ENCODE assay signal across 1 mouse cellular context in the genomic region with DNA sequence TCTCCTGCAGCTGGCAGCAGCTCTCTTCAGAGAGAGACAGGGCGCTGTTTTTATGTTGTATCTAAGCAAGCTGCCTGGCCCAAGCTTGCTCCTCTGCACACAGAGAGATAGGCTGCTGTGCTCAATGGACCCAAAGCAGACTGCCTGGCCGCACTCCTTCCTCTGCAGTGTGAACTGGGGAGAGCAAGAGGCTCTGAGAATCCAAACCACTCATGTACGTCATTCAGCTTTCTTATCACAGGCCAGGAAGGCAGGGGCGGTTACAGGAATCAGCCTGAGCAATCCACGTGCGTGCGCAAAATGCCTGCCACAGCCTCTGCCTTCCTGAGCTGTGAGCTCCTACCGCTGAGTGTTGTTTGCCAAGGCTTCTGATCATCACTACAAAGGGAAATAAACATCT.
TF ChIP-seq lines count a peak whose summit lies in the region.

No protein-coding gene starts in this region.

TF ChIP-seq in MEL, 35 proteins besides CTCF, POLR2A, EP300 and RAD21:
- no peak for TF ChIP-seq UBTF (IDR thresholded peaks at IDR 0.05; ENCODE audit: borderline replicate concordance, insufficient read depth, low read depth, low read length)
- peak; percentile 75 for TF ChIP-seq TAL1 (IDR thresholded peaks at IDR 0.05; ENCODE audit: low read length)
- TF ChIP-seq MAFK (IDR thresholded peaks at IDR 0.05; ENCODE audit: borderline replicate concordance, low read depth, low read length) = no peak
- TF ChIP-seq SIN3A (IDR thresholded peaks at IDR 0.05; ENCODE audit: low read length) = peak; percentile 90
- no peak for TF ChIP-seq ZKSCAN1 (IDR thresholded peaks at IDR 0.05; ENCODE audit: low read depth, low read length)
- no peak; the same call in 1 of the 2 replicates for TF ChIP-seq POLR2AphosphoS2 (IDR thresholded peaks at IDR 0.05; ENCODE audit: low read length)
- no peak for TF ChIP-seq ELF1 (IDR thresholded peaks at IDR 0.05; ENCODE audit: low read depth, low read length)
- peak; percentile 95 for TF ChIP-seq BHLHE40 (IDR thresholded peaks at IDR 0.05; ENCODE audit: borderline replicate concordance, low read depth, low read length)
- no peak for TF ChIP-seq JUND (IDR thresholded peaks at IDR 0.05; ENCODE audit: low read depth, low read length)
- no peak for TF ChIP-seq ZMIZ1 (IDR thresholded peaks at IDR 0.05; ENCODE audit: low read depth, low read length)
- TF ChIP-seq KAT2A (conservative IDR thresholded peaks at IDR 0.05; ENCODE audit: low read depth, low read length) = peak; percentile 16; the same call in 1 of the 2 replicates
- TF ChIP-seq MAZ (IDR thresholded peaks at IDR 0.05; ENCODE audit: low read depth, low read length) = peak; percentile 83
- TF ChIP-seq USF1 (IDR thresholded peaks at IDR 0.05; ENCODE audit: low read depth, low read length) = peak; percentile 53; the same call in 1 of the 2 replicates
- TF ChIP-seq ZNF384 (IDR thresholded peaks at IDR 0.05; ENCODE audit: low read depth, low read length) = peak; percentile 39; the same call in 1 of the 2 replicates
- peak; percentile 37; the same call in 1 of the 2 replicates for TF ChIP-seq RCOR1 (IDR thresholded peaks at IDR 0.05; ENCODE audit: low read depth, low read length)
- no peak for TF ChIP-seq CHD2 (IDR thresholded peaks at IDR 0.05; ENCODE audit: low read length)
- peak; percentile 98 for TF ChIP-seq ETS1 (IDR thresholded peaks at IDR 0.05; ENCODE audit: low read depth, low read length)
- 0 out of 2 replicates have a peak, but pooled peaks have one; percentile 17 for TF ChIP-seq GABPA (IDR thresholded peaks at IDR 0.05; ENCODE audit: low read depth, low read length)
- TF ChIP-seq GATA1 (IDR thresholded peaks at IDR 0.05; ENCODE audit: low read depth, low read length) = peak; percentile 84
- no peak; the same call in 1 of the 2 replicates for TF ChIP-seq TBP (IDR thresholded peaks at IDR 0.05; ENCODE audit: low read depth, low read length)
- peak; percentile 85 for TF ChIP-seq TCF12 (IDR thresholded peaks at IDR 0.05; ENCODE audit: low read depth, low read length)
- TF ChIP-seq E2F4 (IDR thresholded peaks at IDR 0.05; ENCODE audit: borderline replicate concordance, low read depth, low read length) = no peak
- no peak for TF ChIP-seq USF2 (IDR thresholded peaks at IDR 0.05; ENCODE audit: borderline replicate concordance in 1 of 2, insufficient read depth in 1 of 2, low read depth in 1 of 2, low read length in 2 of 2)
- peak; percentile 55; the same call in 1 of the 2 replicates for TF ChIP-seq MEF2A (IDR thresholded peaks at IDR 0.05; ENCODE audit: extremely low read depth, insufficient replicate concordance, low read depth, low read length, poor library complexity, severe bottlenecking)
- TF ChIP-seq ZC3H11A (IDR thresholded peaks at IDR 0.05; ENCODE audit: low read depth, low read length) = no peak
- TF ChIP-seq SMC3 (IDR thresholded peaks at IDR 0.05; ENCODE audit: low read depth, low read length) = no peak
- peak; percentile 97 for TF ChIP-seq MYC (IDR thresholded peaks at IDR 0.05; ENCODE audit: low read depth, low read length)
- 0 out of 2 replicates have a peak, but pooled peaks have one; percentile 32 for TF ChIP-seq CHD1 (IDR thresholded peaks at IDR 0.05; ENCODE audit: low read depth, low read length)
- TF ChIP-seq HCFC1 (IDR thresholded peaks at IDR 0.05; ENCODE audit: low read depth, low read length) = peak; percentile 45
- peak; percentile 59; the same call in 1 of the 2 replicates for TF ChIP-seq NRF1 (IDR thresholded peaks at IDR 0.05; ENCODE audit: insufficient read depth, low read depth, low read length, poor library complexity, severe bottlenecking)
- peak; percentile 71 for TF ChIP-seq MYB (IDR thresholded peaks at IDR 0.05; ENCODE audit: low read depth, low read length)
- peak; percentile 97 for TF ChIP-seq MAX (IDR thresholded peaks at IDR 0.05; ENCODE audit: low read length)
- TF ChIP-seq MXI1 (IDR thresholded peaks at IDR 0.05; ENCODE audit: low read depth, low read length) = peak; percentile 99
- TF ChIP-seq NELFE (IDR thresholded peaks at IDR 0.05; ENCODE audit: low read depth, low read length) = peak; percentile 65
- no peak for TF ChIP-seq POLR2AphosphoS5 (IDR thresholded peaks at IDR 0.05; ENCODE audit: borderline replicate concordance, low read depth, low read length)
